ENCODE assay signal across 31 mouse cellular contexts in genomic region chr17:27609576-27609975, GRCm38 (mm10). TPM values are rescaled to one million over a fixed set of nuclear protein-coding genes. Genes with fewer than 3 reads are reported as not detected.
A peak's percentile ranks its signal among the peaks of the same experiment; 100 is the strongest.
DNase-seq lines count a peak whose midpoint lies in the region; ATAC-seq and TF ChIP-seq lines count a peak whose summit lies in the region.
"Had no signal": no experiment of that assay in that cellular context is flagged by ENCODE, and none has a peak within 500 bp of the region (broad histone marks: within the 10 kb centered on the region; RNA-seq: fewer than 3 reads in every experiment).

No protein-coding gene starts in this region.

- DNase-seq in forebrain, embryonic 11.5 days (ENCODE audit: low spot score), result no peak
- DNase-seq in 3T3-L1 (ENCODE audit: low read depth, low spot score) (peak; percentile 49), NIH3T3 (ENCODE audit: low read depth) (peak; percentile 58)
- DNase-seq in stomach, postnatal 0 days (ENCODE audit: low spot score), result no peak
- no peak for DNase-seq in heart, adult 18-20 months
- DNase-seq: adrenal gland, postnatal 10 days; adrenal gland, postnatal 36 days; cerebellum, adult 11-12 months; cerebellum, adult 9-10 months; cerebellum, postnatal 36 days; gastrocnemius, postnatal 25 days; heart, adult 2 months; heart, postnatal 14 days; heart, postnatal 4 days had no signal

- H3K4me1 ChIP-seq in forebrain, embryonic 15.5 days, result peaks cover 46% of the 10 kb centered on the region
- no peaks in the 10 kb centered on the region for H3K4me1 ChIP-seq in forebrain, embryonic 11.5 days (replicated peaks; ENCODE audit: control insufficient read depth, insufficient read depth, low read length)
- H3K4me1 ChIP-seq in stomach, postnatal 0 days (replicated peaks; ENCODE audit: control insufficient read depth, insufficient read depth), result no peaks in the 10 kb centered on the region

- no peak overlapping the region for H3K4me3 ChIP-seq in forebrain, embryonic 15.5 days
- H3K4me3 ChIP-seq in forebrain, embryonic 11.5 days (ENCODE audit: low read depth, low read length), result no peak overlapping the region
- no peak overlapping the region for H3K4me3 ChIP-seq in stomach, postnatal 0 days (ENCODE audit: low read depth, low read length)
- H3K4me3 ChIP-seq: forebrain, embryonic 10.5 days; heart, adult 2 months; heart, embryonic 10.5 days; heart, embryonic 13.5 days had no signal

- 83% methylated on average over 7 of the region's 7 CpGs for WGBS in forebrain, embryonic 15.5 days
- 92% methylated on average over 7 of the region's 7 CpGs for WGBS in forebrain, embryonic 11.5 days
- 81% methylated on average over 7 of the region's 7 CpGs for WGBS in stomach, postnatal 0 days

- no peak overlapping the region for H3K4me2 ChIP-seq in forebrain, embryonic 15.5 days (replicated peaks)
- no peak overlapping the region for H3K4me2 ChIP-seq in forebrain, embryonic 11.5 days (ENCODE audit: low read depth, low read length, severe bottlenecking)
- H3K4me2 ChIP-seq in stomach, postnatal 0 days (replicated peaks; ENCODE audit: low read depth), result no peak overlapping the region
- H3K4me2 ChIP-seq: heart, embryonic 13.5 days; hindbrain, embryonic 14.5 days had no signal

- H3K27me3 ChIP-seq in forebrain, embryonic 15.5 days, result no peaks in the 10 kb centered on the region
- no peaks in the 10 kb centered on the region for H3K27me3 ChIP-seq in forebrain, embryonic 11.5 days (ENCODE audit: control insufficient read depth, insufficient read depth, low read length)
- H3K27me3 ChIP-seq in stomach, postnatal 0 days (ENCODE audit: control insufficient read depth, insufficient read depth, low read length), result no peaks in the 10 kb centered on the region
- H3K27me3 ChIP-seq: heart, embryonic 13.5 days; Patski had no signal

- H3K9me3 ChIP-seq in forebrain, embryonic 15.5 days, result no peaks in the 10 kb centered on the region
- no peaks in the 10 kb centered on the region for H3K9me3 ChIP-seq in forebrain, embryonic 11.5 days (ENCODE audit: control insufficient read depth, low read length)
- no peaks in the 10 kb centered on the region for H3K9me3 ChIP-seq in stomach, postnatal 0 days (ENCODE audit: control insufficient read depth, low read length)
- H3K9me3 ChIP-seq: forebrain, embryonic 10.5 days; heart, embryonic 10.5 days; heart, embryonic 13.5 days had no signal

- no peak for TF ChIP-seq CTCF in stomach, postnatal 0 days (IDR thresholded peaks at IDR 0.05; ENCODE audit: low read depth)

- no peak overlapping the region for H3K9ac ChIP-seq in forebrain, embryonic 15.5 days (replicated peaks)
- H3K9ac ChIP-seq in forebrain, embryonic 11.5 days (ENCODE audit: low read length), result no peak overlapping the region
- H3K9ac ChIP-seq in stomach, postnatal 0 days (ENCODE audit: low read length), result no peak overlapping the region
- H3K9ac ChIP-seq: heart, embryonic 13.5 days; hindbrain, embryonic 14.5 days had no signal

- H3K36me3 ChIP-seq in forebrain, embryonic 15.5 days, result no peaks in the 10 kb centered on the region
- H3K36me3 ChIP-seq in forebrain, embryonic 11.5 days (ENCODE audit: control insufficient read depth, insufficient read depth, low read length), result no peaks in the 10 kb centered on the region
- H3K36me3 ChIP-seq in stomach, postnatal 0 days (ENCODE audit: control insufficient read depth, insufficient read depth, low read length), result no peaks in the 10 kb centered on the region; the same call in 1 of the 2 replicates

- ATAC-seq in forebrain, embryonic 15.5 days (replicated peaks), result no peak
- ATAC-seq in forebrain, embryonic 11.5 days (replicated peaks; ENCODE audit: low FRiP score), result no peak
- ATAC-seq in stomach, postnatal 0 days (ENCODE audit: low FRiP score, low TSS enrichment), result no peak
- ATAC-seq: forebrain, embryonic 14.5 days; hindbrain, postnatal 0 days; inflammation-experienced regulatory T-cells, adult 6 months; Patski had no signal

- TF ChIP-seq EP300 in stomach, postnatal 0 days (optimal IDR thresholded peaks at IDR 0.05), result no peak

- 0 out of 2 replicates have a peak overlapping the region, but pooled peaks have one; percentile 14 for H3K27ac ChIP-seq in forebrain, embryonic 15.5 days (replicated peaks)
- H3K27ac ChIP-seq in forebrain, embryonic 11.5 days (ENCODE audit: low read depth, low read length), result no peak overlapping the region
- H3K27ac ChIP-seq in stomach, postnatal 0 days (replicated peaks), result no peak overlapping the region
- H3K27ac ChIP-seq: forebrain, embryonic 10.5 days; heart, adult 2 months; heart, embryonic 10.5 days; hindbrain, embryonic 14.5 days; hindbrain, postnatal 0 days had no signal

RNA-seq across cellular contexts. Expression of gene Nudt3, which starts 13.7 kb away (rescaled TPM):
- 273 and 295 TPM in 2 replicates for polyA plus RNA-seq in forebrain, embryonic 15.5 days (2015; fragmentation: Nextera tagmentation; extraction: Ambion mirVana)
- polyA plus RNA-seq in forebrain, embryonic 11.5 days (2014; fragmentation: Nextera tagmentation; extraction: Ambion mirVana), result 50.5 and 56.8 TPM in 2 replicates
- 40.6 and 43.9 TPM in 2 replicates for polyA plus RNA-seq in stomach, postnatal 0 days (2015; fragmentation: Nextera tagmentation; extraction: Ambion mirVana)
- 100 to 1,000 TPM; 323 to 334 TPM for total RNA-seq in heart, adult 18-20 months (2021)

RNA-seq across cellular contexts. Expression of gene RPS10-NUDT3, which starts 25.4 kb away (rescaled TPM):
- not detected in 2 replicates for polyA plus RNA-seq in forebrain, embryonic 15.5 days (2015; fragmentation: Nextera tagmentation; extraction: Ambion mirVana)
- polyA plus RNA-seq in forebrain, embryonic 11.5 days (2014; fragmentation: Nextera tagmentation; extraction: Ambion mirVana), result not detected in 2 replicates
- polyA plus RNA-seq in stomach, postnatal 0 days (2015; fragmentation: Nextera tagmentation; extraction: Ambion mirVana), result not detected in 2 replicates
- under 1 TPM in 1 of 2 experiments, not detected in 1; 0.84 TPM for total RNA-seq in heart, adult 18-20 months (2021)
- total RNA-seq: adrenal gland, adult 18-20 months; adrenal gland, postnatal 36 days; ES-E14; gastrocnemius, postnatal 25 days; heart, adult 2 months; heart, postnatal 14 days; heart, postnatal 4 days; hindbrain, postnatal 0 days had no signal
- polyA plus RNA-seq: embryonic facial prominence, embryonic 11.5 days; embryonic facial prominence, embryonic 14.5 days; forebrain, embryonic 10.5 days; forebrain, embryonic 14.5 days; gonadal fat pad, adult 2 months; heart, adult 2 months; heart, embryonic 10.5 days; heart, embryonic 13.5 days; heart, embryonic 16.5 days; hindbrain, embryonic 11.5 days; hindbrain, embryonic 14.5 days; hindbrain, postnatal 0 days; inflammation-experienced regulatory T-cells, adult 6 months; intestine, postnatal 0 days had no signal

RNA-seq across cellular contexts. Expression of gene Rps10, which starts 26.9 kb away (rescaled TPM):
- polyA plus RNA-seq in forebrain, embryonic 15.5 days (2015; fragmentation: Nextera tagmentation; extraction: Ambion mirVana), result 578 and 580 TPM in 2 replicates
- polyA plus RNA-seq in forebrain, embryonic 11.5 days (2014; fragmentation: Nextera tagmentation; extraction: Ambion mirVana), result 803 and 835 TPM in 2 replicates
- 828 and 879 TPM in 2 replicates for polyA plus RNA-seq in stomach, postnatal 0 days (2015; fragmentation: Nextera tagmentation; extraction: Ambion mirVana)
- total RNA-seq in heart, adult 18-20 months (2021), result 100 to 1,000 TPM; 527 to 608 TPM

RNA-seq across cellular contexts. Expression of gene AI413582, which starts 44.0 kb away (rescaled TPM):
- 34.8 and 37.4 TPM in 2 replicates for polyA plus RNA-seq in forebrain, embryonic 15.5 days (2015; fragmentation: Nextera tagmentation; extraction: Ambion mirVana)
- polyA plus RNA-seq in forebrain, embryonic 11.5 days (2014; fragmentation: Nextera tagmentation; extraction: Ambion mirVana), result 14.6 and 16.7 TPM in 2 replicates
- polyA plus RNA-seq in stomach, postnatal 0 days (2015; fragmentation: Nextera tagmentation; extraction: Ambion mirVana), result 37.1 and 37.7 TPM in 2 replicates
- total RNA-seq in heart, adult 18-20 months (2021), result 10 to 100 TPM in 1 of 2 experiments, 1 to 10 TPM in 1; 9.3 to 10.6 TPM

RNA-seq across cellular contexts. Expression of gene Pacsin1, which starts 45.7 kb away (rescaled TPM):
- polyA plus RNA-seq in forebrain, embryonic 15.5 days (2015; fragmentation: Nextera tagmentation; extraction: Ambion mirVana), result 31.9 and 32.1 TPM in 2 replicates
- polyA plus RNA-seq in forebrain, embryonic 11.5 days (2014; fragmentation: Nextera tagmentation; extraction: Ambion mirVana), result 4.7 and 5.3 TPM in 2 replicates
- polyA plus RNA-seq in stomach, postnatal 0 days (2015; fragmentation: Nextera tagmentation; extraction: Ambion mirVana), result 1.2 and 1.4 TPM in 2 replicates
- under 1 TPM; 0.25 to 0.67 TPM for total RNA-seq in heart, adult 18-20 months (2021)

Comparison
In these comparisons a context has a peak if more than half of its experiments do, and no peak if none do; other contexts are left out.
1. DNase-seq: peak in 3T3-L1 (single experiment) and NIH3T3 (single experiment); none in forebrain, embryonic 11.5 days (single experiment), stomach, postnatal 0 days (single experiment) and heart, adult 18-20 months (0 of 2).